Mouse (Mus musculus) regulatory T cell (primary cell): Measurements from ENCODE around the gene Vmn2r4.
"Not testable (repeated sequence)": the region's sequence is repeated elsewhere in the genome, so short reads cannot be mapped to it uniquely, and the experiment has no call there.

Experiments used
- in situ Hi-C: fragments of 300-600 bp; cut with MboI, MseI; formaldehyde crosslinking; loops from one replicate; pipeline ENCODE4 v1.15.1; 2025; ENCODE audit warnings: high pct_unique_total_duplicates

The Vmn2r4 gene

GRCm38 (mm10) chr3:64415268-64415667 is at the start of gene Vmn2r4:
TSS of gene Vmn2r4 (minus strand) at chr3:64415368.
- in situ Hi-C loops, result loop anchor here (5.0 kb wide), 2 partner anchors 152 to 312 kb away; partner anchors contain the start of gene Vmn2r6

- in situ Hi-C loops, result not testable (repeated sequence)
These were observed 19.1 kb upstream of the Vmn2r4 start for GRCm38 (mm10) chr3:64434261-64434660.

DNA sequence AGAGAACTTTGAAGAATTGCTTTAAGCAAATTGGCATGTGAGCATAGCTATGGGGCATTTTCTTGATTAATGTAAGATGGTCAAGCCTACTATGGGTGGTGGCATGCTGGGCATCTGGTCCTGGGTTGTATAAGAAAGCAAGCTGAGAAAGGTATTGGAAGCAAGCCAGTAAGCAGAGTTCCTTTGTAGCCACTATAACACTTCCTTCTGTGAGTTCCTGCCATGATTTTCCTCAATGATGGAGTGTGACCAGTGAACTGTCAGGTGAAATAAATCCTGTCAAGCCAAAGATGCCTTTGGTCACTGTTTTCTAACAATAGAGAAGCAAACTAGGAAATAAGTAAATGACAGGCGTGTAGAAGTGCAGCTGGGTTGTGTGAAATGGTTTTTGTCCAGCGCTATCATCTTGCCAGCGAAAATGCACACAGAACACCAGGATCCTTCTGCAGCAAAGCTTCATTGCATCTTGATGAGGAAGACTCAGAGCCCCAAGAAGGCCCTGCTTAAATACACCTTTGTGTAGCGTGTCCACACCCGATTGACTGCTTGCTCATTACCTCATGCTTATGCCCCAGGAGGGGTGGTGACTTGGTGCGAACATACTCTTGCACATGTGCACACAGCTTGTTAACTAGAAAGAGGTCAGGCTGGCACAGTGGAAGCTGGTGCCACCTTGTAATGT is 13.1 kb upstream of the Vmn2r4 start:
- in situ Hi-C loops, result not testable (repeated sequence)

GRCm38 (mm10) chr3:64422141-64422540 is 7.0 kb upstream of the Vmn2r4 start:
- in situ Hi-C loops, result not testable (repeated sequence)

- in situ Hi-C loops, result loop anchor here (5.0 kb wide), 2 partner anchors 150 to 310 kb away; partner anchors contain the start of gene Vmn2r6
These were observed 2.3 kb upstream of the Vmn2r4 start for GRCm38 (mm10) chr3:64417477-64417876.

GRCm38 (mm10) chr3:64414253-64414652 is 915 bp downstream of the Vmn2r4 start:
- in situ Hi-C loops, result not testable (repeated sequence)

GRCm38 (mm10) chr3:64359286-64360035 is 55.7 kb downstream of the Vmn2r4 start:
- in situ Hi-C loops, result loop anchor here (10.0 kb wide), 1 partner anchor 735 kb away; no protein-coding TSS in a partner anchor
